Mouse (Mus musculus): ENCODE results near the gene Gpr171. TPM values are rescaled to one million over a fixed set of nuclear protein-coding genes. Genes with fewer than 3 reads are reported as not detected.
A peak's percentile ranks its signal among the peaks of the same experiment; 100 is the strongest.
"Not testable (repeated sequence)": the region's sequence is repeated elsewhere in the genome, so short reads cannot be mapped to it uniquely, and the experiment has no call there.

Gene Gpr171
- polyA plus RNA-seq, 1 experiment from 2014 or later = 1.3 TPM

GRCm38 (mm10) chr3:59069071-59069470 is 32.5 kb downstream of the Gpr171 start:
- ATAC-seq (ENCODE audit: borderline replicate concordance, extremely low read depth, low FRiP score, low TSS enrichment) = not testable (repeated sequence)

GRCm38 (mm10) chr3:59066558-59067294 is 34.9 kb downstream of the Gpr171 start:
- Histone ChIP-seq H3K4me3 (no peak overlapping the region), H3K9me3 (no peaks in the 10 kb centered on the region), H3K27me3 (no peaks in the 10 kb centered on the region), H3K9ac (no peak overlapping the region), H3K4me1 (no peaks in the 10 kb centered on the region), H3K36me3 (no peaks in the 10 kb centered on the region), H3K27ac (no peak overlapping the region), H3K4me2 (no peak overlapping the region)
- no peak for ATAC-seq (ENCODE audit: borderline replicate concordance, extremely low read depth, low FRiP score, low TSS enrichment)
- 35% methylated on average over 8 of the region's 8 CpGs for WGBS

More at GRCm38 (mm10) chr3:59069071-59069470, 32.5 kb downstream of the Gpr171 start:
- H3K27ac ChIP-seq, H3K9ac ChIP-seq, H3K9me3 ChIP-seq, H3K4me2 ChIP-seq, H3K27me3 ChIP-seq, H3K36me3 ChIP-seq, H3K4me1 ChIP-seq, H3K4me3 ChIP-seq: not testable (repeated sequence)
- WGBS = 65% methylated on average over 1 of the region's 1 CpGs

- Histone ChIP-seq H3K4me1 (no peaks in the 10 kb centered on the region), H3K27me3 (no peaks in the 10 kb centered on the region), H3K4me2 (no peak overlapping the region), H3K27ac (no peak overlapping the region), H3K9ac (no peak overlapping the region), H3K9me3 (no peaks in the 10 kb centered on the region), H3K36me3 (no peaks in the 10 kb centered on the region), H3K4me3 (no peak overlapping the region)
- WGBS = 82% methylated on average over 3 of the region's 3 CpGs
- no peak for ATAC-seq (ENCODE audit: borderline replicate concordance, extremely low read depth, low FRiP score, low TSS enrichment)
These were observed 35.7 kb downstream of the Gpr171 start for GRCm38 (mm10) chr3:59065937-59066336.

GRCm38 (mm10) chr3:59063431-59063830 is 38.2 kb downstream of the Gpr171 start:
- Histone ChIP-seq H3K4me3 (no peak overlapping the region), H3K4me2 (no peak overlapping the region), H3K27ac (no peak overlapping the region), H3K9me3 (no peaks in the 10 kb centered on the region), H3K27me3 (no peaks in the 10 kb centered on the region), H3K36me3 (no peaks in the 10 kb centered on the region), H3K4me1 (no peaks in the 10 kb centered on the region), H3K9ac (no peak overlapping the region)
- no peak for ATAC-seq (ENCODE audit: borderline replicate concordance, extremely low read depth, low FRiP score, low TSS enrichment)
- WGBS = 80% methylated on average over 4 of the region's 4 CpGs

GRCm38 (mm10) chr3:59062141-59062540 is 39.5 kb downstream of the Gpr171 start:
- ATAC-seq (ENCODE audit: borderline replicate concordance, extremely low read depth, low FRiP score, low TSS enrichment) = no peak
- no peak overlapping the region for H3K9ac ChIP-seq
- no peaks in the 10 kb centered on the region for H3K27me3 ChIP-seq
- WGBS = 46% methylated on average over 5 of the region's 5 CpGs
- no peaks in the 10 kb centered on the region for H3K4me1 ChIP-seq
- no peak overlapping the region for H3K27ac ChIP-seq
- no peaks in the 10 kb centered on the region for H3K36me3 ChIP-seq
- H3K4me3 ChIP-seq = no peak overlapping the region
- H3K9me3 ChIP-seq = no peaks in the 10 kb centered on the region
- H3K4me2 ChIP-seq = no peak overlapping the region

- no peak for ATAC-seq (ENCODE audit: borderline replicate concordance, extremely low read depth, low FRiP score, low TSS enrichment)
- Histone ChIP-seq H3K27me3 (no peaks in the 10 kb centered on the region), H3K27ac (no peak overlapping the region), H3K4me3 (no peak overlapping the region), H3K4me1 (no peaks in the 10 kb centered on the region), H3K9me3 (no peaks in the 10 kb centered on the region), H3K36me3 (no peaks in the 10 kb centered on the region), H3K4me2 (no peak overlapping the region), H3K9ac (no peak overlapping the region)
- WGBS = 69% methylated on average over 7 of the region's 7 CpGs
These were observed 41.5 kb downstream of the Gpr171 start for GRCm38 (mm10) chr3:59060131-59060530.

- no peak overlapping the region for H3K27ac ChIP-seq
- no peaks in the 10 kb centered on the region for H3K9me3 ChIP-seq
- 0 out of 2 replicates have a peak, but pooled peaks have one; percentile 73 for ATAC-seq (ENCODE audit: borderline replicate concordance, extremely low read depth, low FRiP score, low TSS enrichment)
- H3K4me1 ChIP-seq = no peaks in the 10 kb centered on the region
- no peaks in the 10 kb centered on the region for H3K27me3 ChIP-seq
- no peak overlapping the region for H3K4me3 ChIP-seq
- WGBS = under 1% methylated on average over 7 of the region's 7 CpGs
- no peak overlapping the region for H3K9ac ChIP-seq
- 0 out of 2 replicates have a peak overlapping the region, but pooled peaks have one; percentile 19 for H3K4me2 ChIP-seq
- H3K36me3 ChIP-seq = no peaks in the 10 kb centered on the region
These were observed 42.5 kb downstream of the Gpr171 start for GRCm38 (mm10) chr3:59059022-59059541.

GRCm38 (mm10) chr3:59054834-59055535 is 46.6 kb downstream of the Gpr171 start:
- Histone ChIP-seq H3K9ac (no peak overlapping the region), H3K4me3 (no peak overlapping the region), H3K27ac (no peak overlapping the region), H3K27me3 (no peaks in the 10 kb centered on the region), H3K36me3 (no peaks in the 10 kb centered on the region), H3K4me2 (no peak overlapping the region), H3K4me1 (no peaks in the 10 kb centered on the region), H3K9me3 (no peaks in the 10 kb centered on the region)
- WGBS = 68% methylated on average over 17 of the region's 17 CpGs
- ATAC-seq (ENCODE audit: borderline replicate concordance, extremely low read depth, low FRiP score, low TSS enrichment) = no peak

Other genes starting within 250 kb of the Gpr171 start
- gene Clrn1, start 216.5 kb downstream of the Gpr171 start, polyA plus RNA-seq (2015; fragmentation: Nextera tagmentation; extraction: Ambion mirVana) = 0.11 and 0.20 TPM in 2 replicates
- gene Med12l, start 96.0 kb downstream of the Gpr171 start, polyA plus RNA-seq (2015; fragmentation: Nextera tagmentation; extraction: Ambion mirVana) = 1.9 TPM in 2 replicates
- gene P2ry14, start 51.8 kb upstream of the Gpr171 start, polyA plus RNA-seq (2015; fragmentation: Nextera tagmentation; extraction: Ambion mirVana) = 19.1 and 24.7 TPM in 2 replicates
- 0.21 and 0.29 TPM in 2 replicates for gene Gpr87, start 93.3 kb upstream of the Gpr171 start, polyA plus RNA-seq (2015; fragmentation: Nextera tagmentation; extraction: Ambion mirVana)
- gene P2ry13, start 109.1 kb upstream of the Gpr171 start, polyA plus RNA-seq (2015; fragmentation: Nextera tagmentation; extraction: Ambion mirVana) = 1.4 and 1.6 TPM in 2 replicates
- gene P2ry12, start 161.1 kb upstream of the Gpr171 start, polyA plus RNA-seq (2015; fragmentation: Nextera tagmentation; extraction: Ambion mirVana) = 2.7 and 2.8 TPM in 2 replicates
- 11.1 and 11.7 TPM in 2 replicates for gene Igsf10, start 242.6 kb upstream of the Gpr171 start, polyA plus RNA-seq (2015; fragmentation: Nextera tagmentation; extraction: Ambion mirVana)